Mouse (Mus musculus): ENCODE measurements around the gene Olfr782. TPM values are rescaled to one million over a fixed set of nuclear protein-coding genes. Genes with fewer than 3 reads are reported as not detected.
"Not testable (repeated sequence)": the region's sequence is repeated elsewhere in the genome, so short reads cannot be mapped to it uniquely, and the experiment has no call there.

The Olfr782 gene
- not detected in 2 replicates for polyA plus RNA-seq (2015; fragmentation: Nextera tagmentation; extraction: Ambion mirVana)

DNA sequence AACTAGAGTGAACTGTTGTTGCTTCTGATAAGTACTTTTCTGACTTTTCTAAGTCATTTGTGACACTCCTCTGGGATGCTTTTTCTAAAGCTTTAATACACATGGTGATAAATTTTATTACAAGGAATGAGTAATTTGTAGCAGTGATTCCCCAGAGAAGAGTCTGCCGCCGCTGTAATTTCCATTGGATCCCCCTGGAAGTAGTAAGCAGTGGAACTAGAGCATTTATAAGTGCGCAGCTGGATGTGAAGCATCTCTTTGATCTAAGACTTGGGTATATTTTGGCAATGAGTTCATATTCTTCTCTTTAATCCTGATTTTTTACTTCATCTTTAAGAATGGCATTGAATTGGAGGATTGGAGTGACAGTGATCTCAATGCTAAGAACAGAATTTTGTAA lies at the start of gene Olfr782:
TSS of gene Olfr782 (plus strand) at position 301 of the 400 bp plus-strand sequence.
- no peaks in the 10 kb centered on the region for H3K36me3 ChIP-seq (ENCODE audit: control insufficient read depth, insufficient read depth)
- H3K4me3 ChIP-seq (replicated peaks; ENCODE audit: low read length): no peak within 1 kb of the TSS
- H3K4me1 ChIP-seq (replicated peaks; ENCODE audit: control insufficient read depth, insufficient read depth, low read length): no peaks in the 10 kb centered on the region
- no peaks in the 10 kb centered on the region for H3K9me3 ChIP-seq (ENCODE audit: control insufficient read depth, low read length)
- ATAC-seq: no peak
- WGBS: 87% methylated on average over 3 of the region's 3 CpGs
- no peak within 1 kb of the TSS for H3K27ac ChIP-seq (ENCODE audit: low read length)
- no peaks in the 10 kb centered on the region for H3K27me3 ChIP-seq (replicated peaks; ENCODE audit: control insufficient read depth, insufficient read depth, low read length)
- H3K4me2 ChIP-seq (ENCODE audit: low read length): no peak within 1 kb of the TSS
- H3K9ac ChIP-seq (replicated peaks; ENCODE audit: low read depth, low read length): no peak within 1 kb of the TSS

DNA sequence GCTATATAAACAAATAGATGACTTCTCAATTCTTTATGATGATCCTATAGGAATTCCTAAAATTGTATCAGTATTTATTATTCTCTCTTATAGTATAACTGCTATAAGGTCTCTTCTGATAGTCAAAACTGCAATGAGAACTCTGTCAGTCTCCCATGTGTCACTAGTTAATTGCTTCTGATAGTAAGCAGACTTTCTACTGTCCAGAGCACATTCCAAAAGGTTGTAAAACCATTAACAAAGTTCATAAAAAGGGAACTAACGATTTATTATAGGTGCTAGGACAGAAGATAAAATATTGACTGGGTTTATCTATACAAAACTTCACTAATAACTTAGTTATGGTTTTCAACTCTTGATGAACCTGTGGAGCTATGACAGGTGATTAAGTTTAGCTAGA lies 35.7 kb upstream of the Olfr782 start:
- not testable (repeated sequence) for ATAC-seq; H3K36me3 ChIP-seq (ENCODE audit: control insufficient read depth, insufficient read depth); H3K9me3 ChIP-seq (ENCODE audit: control insufficient read depth, low read length); H3K4me1 ChIP-seq (replicated peaks; ENCODE audit: control insufficient read depth, insufficient read depth, low read length); H3K27me3 ChIP-seq (replicated peaks; ENCODE audit: control insufficient read depth, insufficient read depth, low read length); H3K4me3 ChIP-seq (replicated peaks; ENCODE audit: low read length); H3K27ac ChIP-seq (ENCODE audit: low read length); H3K9ac ChIP-seq (replicated peaks; ENCODE audit: low read depth, low read length); H3K4me2 ChIP-seq (ENCODE audit: low read length)
- 76% methylated on average over 1 of the region's 1 CpGs for WGBS

DNA sequence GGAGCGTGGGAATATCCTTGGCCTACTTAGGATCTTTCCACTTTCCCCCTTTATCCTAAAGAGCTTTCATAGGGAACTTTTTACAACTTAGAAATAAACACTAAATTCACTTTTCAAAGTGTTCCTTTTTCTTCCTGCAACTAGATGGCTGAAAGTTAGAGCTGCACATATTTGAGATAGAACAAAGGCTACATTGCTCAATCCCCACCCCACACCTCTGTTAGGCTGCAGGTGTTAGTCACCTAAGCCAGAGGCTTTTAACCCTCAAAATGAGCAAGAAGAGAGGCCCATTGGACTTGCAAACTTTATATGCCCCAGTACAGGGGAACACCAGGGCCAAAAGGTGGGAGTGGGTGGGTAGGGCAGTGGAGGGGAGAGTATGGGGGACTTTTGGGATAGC lies 35.1 kb upstream of the Olfr782 start:
- not testable (repeated sequence) for H3K9ac ChIP-seq (replicated peaks; ENCODE audit: low read depth, low read length); H3K4me1 ChIP-seq (replicated peaks; ENCODE audit: control insufficient read depth, insufficient read depth, low read length); ATAC-seq; H3K36me3 ChIP-seq (ENCODE audit: control insufficient read depth, insufficient read depth); H3K4me3 ChIP-seq (replicated peaks; ENCODE audit: low read length); H3K4me2 ChIP-seq (ENCODE audit: low read length); H3K27me3 ChIP-seq (replicated peaks; ENCODE audit: control insufficient read depth, insufficient read depth, low read length); H3K9me3 ChIP-seq (ENCODE audit: control insufficient read depth, low read length); H3K27ac ChIP-seq (ENCODE audit: low read length)
- WGBS: no CpG with 5 or more reads among the region's 1 CpGs

GRCm38 (mm10) chr10:129317817-129318216 lies 30.8 kb upstream of the Olfr782 start, which contains the start of gene Olfr780:
Gene Olfr780, plus strand, starts transcription at chr10:129318117.
- Histone ChIP-seq H3K4me2 (ENCODE audit: low read length) (no peak within 1 kb of the TSS), H3K27ac (ENCODE audit: low read length) (no peak within 1 kb of the TSS), H3K4me1 (replicated peaks; ENCODE audit: control insufficient read depth, insufficient read depth, low read length) (no peaks in the 10 kb centered on the region), H3K27me3 (replicated peaks; ENCODE audit: control insufficient read depth, insufficient read depth, low read length) (no peaks in the 10 kb centered on the region), H3K4me3 (replicated peaks; ENCODE audit: low read length) (no peak within 1 kb of the TSS), H3K9me3 (ENCODE audit: control insufficient read depth, low read length) (no peaks in the 10 kb centered on the region), H3K9ac (replicated peaks; ENCODE audit: low read depth, low read length) (no peak within 1 kb of the TSS), H3K36me3 (ENCODE audit: control insufficient read depth, insufficient read depth) (no peaks in the 10 kb centered on the region)
- WGBS: 93% methylated on average over 3 of the region's 3 CpGs
- ATAC-seq: no peak

GRCm38 (mm10) chr10:129328554-129328953 lies 20.1 kb upstream of the Olfr782 start, which contains the start of gene Olfr781:
Gene Olfr781, plus strand, starts transcription at chr10:129328854.
- H3K27ac ChIP-seq (ENCODE audit: low read length): no peak within 1 kb of the TSS
- H3K4me3 ChIP-seq (replicated peaks; ENCODE audit: low read length): no peak within 1 kb of the TSS
- no peaks in the 10 kb centered on the region for H3K36me3 ChIP-seq (ENCODE audit: control insufficient read depth, insufficient read depth)
- ATAC-seq: no peak
- H3K4me2 ChIP-seq (ENCODE audit: low read length): no peak within 1 kb of the TSS
- H3K27me3 ChIP-seq (replicated peaks; ENCODE audit: control insufficient read depth, insufficient read depth, low read length): no peaks in the 10 kb centered on the region
- H3K9me3 ChIP-seq (ENCODE audit: control insufficient read depth, low read length): no peaks in the 10 kb centered on the region
- H3K9ac ChIP-seq (replicated peaks; ENCODE audit: low read depth, low read length): no peak within 1 kb of the TSS
- no peaks in the 10 kb centered on the region for H3K4me1 ChIP-seq (replicated peaks; ENCODE audit: control insufficient read depth, insufficient read depth, low read length)

DNA sequence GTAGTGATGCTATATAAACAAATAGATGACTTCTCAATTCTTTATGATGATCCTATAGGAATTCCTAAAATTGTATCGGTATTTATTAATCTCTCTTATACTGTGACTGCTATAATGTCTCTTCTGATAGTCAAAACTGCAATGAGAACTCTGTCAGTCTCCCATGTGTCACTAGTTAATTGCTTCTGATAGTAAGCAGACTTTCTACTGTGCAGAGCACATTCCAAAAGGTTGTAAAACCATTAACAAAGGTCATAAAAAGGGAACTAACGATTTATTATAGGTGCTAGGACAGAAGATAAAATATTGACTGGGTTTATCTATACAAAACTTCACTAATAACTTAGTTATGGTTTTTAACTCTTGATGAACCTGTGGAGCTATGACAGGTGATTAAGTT lies 3.8 kb downstream of the Olfr782 start:
- H3K4me1 ChIP-seq (replicated peaks; ENCODE audit: control insufficient read depth, insufficient read depth, low read length); H3K4me3 ChIP-seq (replicated peaks; ENCODE audit: low read length); H3K36me3 ChIP-seq (ENCODE audit: control insufficient read depth, insufficient read depth); ATAC-seq; H3K27ac ChIP-seq (ENCODE audit: low read length); H3K9me3 ChIP-seq (ENCODE audit: control insufficient read depth, low read length); H3K9ac ChIP-seq (replicated peaks; ENCODE audit: low read depth, low read length); H3K27me3 ChIP-seq (replicated peaks; ENCODE audit: control insufficient read depth, insufficient read depth, low read length); H3K4me2 ChIP-seq (ENCODE audit: low read length): not testable (repeated sequence)
- WGBS: 74% methylated on average over 2 of the region's 2 CpGs

GRCm38 (mm10) chr10:129356496-129356895 lies 7.8 kb downstream of the Olfr782 start:
- WGBS: 93% methylated on average over 4 of the region's 4 CpGs

GRCm38 (mm10) chr10:129357307-129357706 lies 8.7 kb downstream of the Olfr782 start:
- WGBS: 81% methylated on average over 5 of the region's 5 CpGs
- no peak for ATAC-seq
- Histone ChIP-seq H3K9me3 (ENCODE audit: control insufficient read depth, low read length) (no peaks in the 10 kb centered on the region), H3K9ac (replicated peaks; ENCODE audit: low read depth, low read length) (no peak overlapping the region), H3K27me3 (replicated peaks; ENCODE audit: control insufficient read depth, insufficient read depth, low read length) (no peaks in the 10 kb centered on the region), H3K4me2 (ENCODE audit: low read length) (no peak overlapping the region), H3K4me3 (replicated peaks; ENCODE audit: low read length) (no peak overlapping the region), H3K36me3 (ENCODE audit: control insufficient read depth, insufficient read depth) (no peaks in the 10 kb centered on the region), H3K27ac (ENCODE audit: low read length) (no peak overlapping the region), H3K4me1 (replicated peaks; ENCODE audit: control insufficient read depth, insufficient read depth, low read length) (no peaks in the 10 kb centered on the region)

More at GRCm38 (mm10) chr10:129356496-129356895, 7.8 kb downstream of the Olfr782 start:
- H3K27me3 ChIP-seq (replicated peaks; ENCODE audit: control insufficient read depth, insufficient read depth, low read length); H3K4me1 ChIP-seq (replicated peaks; ENCODE audit: control insufficient read depth, insufficient read depth, low read length); H3K4me3 ChIP-seq (replicated peaks; ENCODE audit: low read length); H3K9me3 ChIP-seq (ENCODE audit: control insufficient read depth, low read length); H3K9ac ChIP-seq (replicated peaks; ENCODE audit: low read depth, low read length); H3K4me2 ChIP-seq (ENCODE audit: low read length); ATAC-seq; H3K36me3 ChIP-seq (ENCODE audit: control insufficient read depth, insufficient read depth); H3K27ac ChIP-seq (ENCODE audit: low read length): not testable (repeated sequence)

DNA sequence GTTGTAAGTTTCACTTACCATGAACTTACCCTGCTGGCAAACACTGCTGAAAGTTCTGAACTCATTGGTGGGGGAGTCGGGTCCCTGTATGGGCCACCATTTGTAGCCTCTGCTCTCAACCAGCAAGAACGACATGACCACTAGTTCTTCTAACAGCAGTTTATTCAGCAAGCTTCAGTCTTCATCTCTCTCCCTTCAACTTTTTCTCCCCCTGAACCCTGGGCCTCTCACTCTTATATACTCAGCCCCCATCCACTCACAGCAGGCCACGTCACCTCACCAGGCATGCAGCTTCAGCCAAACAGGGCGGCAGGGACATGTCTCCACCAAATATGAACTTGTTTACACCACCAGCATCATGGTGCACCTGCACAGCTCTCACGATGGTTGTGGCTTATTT lies 25.4 kb downstream of the Olfr782 start:
- not testable (repeated sequence) for H3K27me3 ChIP-seq (replicated peaks; ENCODE audit: control insufficient read depth, insufficient read depth, low read length); H3K4me3 ChIP-seq (replicated peaks; ENCODE audit: low read length); H3K27ac ChIP-seq (ENCODE audit: low read length); H3K9me3 ChIP-seq (ENCODE audit: control insufficient read depth, low read length); H3K36me3 ChIP-seq (ENCODE audit: control insufficient read depth, insufficient read depth); H3K9ac ChIP-seq (replicated peaks; ENCODE audit: low read depth, low read length); H3K4me2 ChIP-seq (ENCODE audit: low read length); ATAC-seq; H3K4me1 ChIP-seq (replicated peaks; ENCODE audit: control insufficient read depth, insufficient read depth, low read length)
- WGBS: 91% methylated on average over 5 of the region's 5 CpGs

GRCm38 (mm10) chr10:129383783-129384182 lies 35.1 kb downstream of the Olfr782 start, which contains the start of gene Olfr784:
Gene Olfr784, plus strand, starts transcription at chr10:129384083.
- no peak for ATAC-seq
- Histone ChIP-seq H3K27ac (ENCODE audit: low read length) (no peak within 1 kb of the TSS), H3K9me3 (ENCODE audit: control insufficient read depth, low read length) (no peaks in the 10 kb centered on the region), H3K36me3 (ENCODE audit: control insufficient read depth, insufficient read depth) (no peaks in the 10 kb centered on the region), H3K27me3 (replicated peaks; ENCODE audit: control insufficient read depth, insufficient read depth, low read length) (no peaks in the 10 kb centered on the region), H3K4me1 (replicated peaks; ENCODE audit: control insufficient read depth, insufficient read depth, low read length) (no peaks in the 10 kb centered on the region), H3K4me2 (ENCODE audit: low read length) (no peak within 1 kb of the TSS), H3K9ac (replicated peaks; ENCODE audit: low read depth, low read length) (no peak within 1 kb of the TSS), H3K4me3 (replicated peaks; ENCODE audit: low read length) (no peak within 1 kb of the TSS)

Data from forebrain, embryonic 16.5 days (tissue).